20 mouse cellular contexts compared by ENCODE assay signal in the genomic region with DNA sequence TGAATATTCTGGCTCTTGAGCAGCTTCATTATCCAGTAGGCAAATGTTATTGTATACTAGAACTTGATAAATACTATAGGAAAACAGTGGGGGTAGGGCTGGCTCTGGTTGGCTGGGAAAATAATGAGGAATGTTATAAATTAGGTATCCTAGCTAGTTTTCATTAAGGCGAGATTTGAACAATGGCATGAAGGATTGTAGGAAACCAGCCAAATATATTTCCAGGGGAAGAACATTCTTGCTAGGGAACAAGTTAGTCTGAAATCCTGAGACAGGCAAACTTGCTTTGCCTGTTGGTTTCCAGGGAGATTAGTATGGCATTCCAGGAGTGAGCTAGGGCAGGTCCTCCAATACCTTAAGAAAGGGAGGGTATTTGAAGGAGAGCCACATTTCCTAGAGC.
"Had no signal": no experiment of that assay in that cellular context is flagged by ENCODE, and none has a peak within 500 bp of the region (broad histone marks: within the 10 kb centered on the region; RNA-seq: fewer than 3 reads in every experiment).

No protein-coding gene starts in this region.

- ATAC-seq: liver, embryonic 12.5 days; lung, postnatal 0 days; midbrain, embryonic 13.5 days; midbrain, embryonic 15.5 days had no signal

- H3K27me3 ChIP-seq: liver, embryonic 12.5 days; midbrain, embryonic 13.5 days; midbrain, embryonic 15.5 days; neural tube, embryonic 13.5 days; neural tube, embryonic 15.5 days had no signal

- H3K9ac ChIP-seq: liver, embryonic 12.5 days; liver, embryonic 14.5 days; midbrain, embryonic 13.5 days; midbrain, embryonic 15.5 days; neural tube, embryonic 13.5 days; neural tube, embryonic 15.5 days had no signal

- H3K27ac ChIP-seq: liver, embryonic 12.5 days; liver, embryonic 14.5 days; midbrain, embryonic 10.5 days; midbrain, embryonic 13.5 days; midbrain, embryonic 15.5 days; neural tube, embryonic 13.5 days; neural tube, embryonic 15.5 days had no signal

- H3K4me2 ChIP-seq: liver, embryonic 12.5 days; midbrain, embryonic 13.5 days; midbrain, embryonic 15.5 days; neural tube, embryonic 13.5 days; neural tube, embryonic 15.5 days had no signal

- H3K36me3 ChIP-seq: liver, embryonic 12.5 days; midbrain, embryonic 10.5 days; midbrain, embryonic 13.5 days; midbrain, embryonic 15.5 days; neural tube, embryonic 13.5 days; neural tube, embryonic 15.5 days had no signal

- H3K4me3 ChIP-seq: liver, embryonic 12.5 days; midbrain, embryonic 10.5 days; midbrain, embryonic 13.5 days; midbrain, embryonic 15.5 days; myocyte; neural tube, embryonic 13.5 days; neural tube, embryonic 15.5 days had no signal

- DNase-seq: lung, adult 18-20 months; lung, postnatal 14 days; lung, postnatal 4 days; retina, postnatal 1 day; right cerebral cortex, adult 18-20 months; right cerebral cortex, postnatal 25 days; right cerebral cortex, postnatal 4 days; spleen, adult 18-20 months; thymus, adult 18-20 months; thymus, postnatal 14 days; thymus, postnatal 36 days had no signal

- H3K9me3 ChIP-seq: liver, embryonic 12.5 days; midbrain, embryonic 10.5 days; midbrain, embryonic 13.5 days; midbrain, embryonic 15.5 days; neural tube, embryonic 13.5 days; neural tube, embryonic 15.5 days had no signal
